Comparison of ENCODE assay signal across 8 mouse cellular contexts in genomic region chr4:3052314-3053059, GRCm38 (mm10).
DNase-seq lines count a peak whose midpoint lies in the region; ATAC-seq and TF ChIP-seq lines count a peak whose summit lies in the region.

No protein-coding gene starts in this region.

- POLR2A ChIA-PET in Patski (lab: Charles Lee): no interaction called here

- H3K36me3 ChIP-seq in liver, adult 2 months (ENCODE audit: control insufficient read depth, insufficient read depth, low read length): no peaks in the 10 kb centered on the region

- no peak for TF ChIP-seq POLR2A in liver, adult 2 months (IDR thresholded peaks at IDR 0.05; ENCODE audit: extremely low read depth, insufficient read depth, low read length)

- ATAC-seq in Patski: peak; percentile 22

- DNase-seq in kidney, adult 18-20 months: peak; percentile 11
- no peak for DNase-seq in kidney, adult 8-10 months
- DNase-seq in Patski (ENCODE audit: low read depth, low spot score): no peak
- DNase-seq in gastrocnemius, postnatal 4 days (ENCODE audit: low spot score in 2 of 2): peak; percentile 2 to 12
- DNase-seq in liver, adult 2 months (ENCODE audit: extremely low read depth, low read depth, low spot score): peak; percentile 48
- DNase-seq in spleen, adult 12 weeks (ENCODE audit: low spot score): peak; percentile 0
- DNase-seq in right cerebral cortex, postnatal 25 days: no peak
- DNase-seq in retina, embryonic 14.5 days (ENCODE audit: low spot score): no peak

- CTCF ChIA-PET in Patski (lab: Charles Lee): no interaction called here

- in situ Hi-C loops in Patski (cut with MboI; ENCODE audit: low pct_unique_long_range_greater_than_20kb): no loop called here

- TF ChIP-seq CTCF in Patski (IDR thresholded peaks at IDR 0.05): peak; percentile 52
- TF ChIP-seq CTCF in liver, adult 2 months (IDR thresholded peaks at IDR 0.05; ENCODE audit: low read depth, low read length): peak; percentile 79

- no peaks in the 10 kb centered on the region for H3K79me2 ChIP-seq in liver, adult 2 months (ENCODE audit: control insufficient read depth, insufficient read depth, low read length)

- 75% methylated on average over 4 of the region's 4 CpGs for WGBS in liver, adult 2 months

- no peaks in the 10 kb centered on the region for H3K4me1 ChIP-seq in liver, adult 2 months (ENCODE audit: control insufficient read depth, insufficient read depth, low read length)

- no peaks in the 10 kb centered on the region for H3K27me3 ChIP-seq in Patski
- H3K27me3 ChIP-seq in liver, adult 2 months (ENCODE audit: control insufficient read depth, insufficient read depth, low read length): no peaks in the 10 kb centered on the region

- H3K27ac ChIP-seq in liver, adult 2 months (replicated peaks; ENCODE audit: insufficient read depth, low read depth, low read length): no peak overlapping the region

- H3K4me3 ChIP-seq in liver, adult 2 months (ENCODE audit: insufficient read depth, low read depth, low read length): no peak overlapping the region

- no peak overlapping the region for H3K9ac ChIP-seq in liver, adult 2 months (ENCODE audit: low read depth, low read length)

Comparison
In these comparisons a context has a peak if more than half of its experiments do, and no peak if none do; other contexts are left out.
1. DNase-seq: peak in kidney, adult 18-20 months (single experiment), gastrocnemius, postnatal 4 days (2 of 2), liver, adult 2 months (single experiment) and spleen, adult 12 weeks (single experiment); none in kidney, adult 8-10 months (0 of 2), Patski (single experiment), right cerebral cortex, postnatal 25 days (single experiment) and retina, embryonic 14.5 days (single experiment).